Mouse (Mus musculus): ENCODE data around the gene Arf1. TPM values are rescaled to one million over a fixed set of nuclear protein-coding genes. Genes with fewer than 3 reads are reported as not detected.

The Arf1 gene
- 100 to 1,000 TPM; 192 to 206 TPM for total RNA-seq (2021)
- long read RNA-seq, experiment 1, transcript Arf1-202 (5 exons, 1,991 nt) = minor isoform, 5 of 195 reads
- long read RNA-seq, experiment 1, transcript Arf1-201 (5 exons, 1,800 nt) = major isoform, 147 of 195 reads
- long read RNA-seq, experiment 1, partial matches to known transcripts = 14 of 195 reads
- long read RNA-seq, experiment 1, other reads (novel, unspliced or antisense) = 29 of 195 reads
- long read RNA-seq, experiment 2, transcript Arf1-201 (5 exons, 1,800 nt) = major isoform, 194 of 238 reads
- long read RNA-seq, experiment 2, partial matches to known transcripts = 14 of 238 reads
- long read RNA-seq, experiment 2, other reads (novel, unspliced or antisense) = 26 of 238 reads

DNA sequence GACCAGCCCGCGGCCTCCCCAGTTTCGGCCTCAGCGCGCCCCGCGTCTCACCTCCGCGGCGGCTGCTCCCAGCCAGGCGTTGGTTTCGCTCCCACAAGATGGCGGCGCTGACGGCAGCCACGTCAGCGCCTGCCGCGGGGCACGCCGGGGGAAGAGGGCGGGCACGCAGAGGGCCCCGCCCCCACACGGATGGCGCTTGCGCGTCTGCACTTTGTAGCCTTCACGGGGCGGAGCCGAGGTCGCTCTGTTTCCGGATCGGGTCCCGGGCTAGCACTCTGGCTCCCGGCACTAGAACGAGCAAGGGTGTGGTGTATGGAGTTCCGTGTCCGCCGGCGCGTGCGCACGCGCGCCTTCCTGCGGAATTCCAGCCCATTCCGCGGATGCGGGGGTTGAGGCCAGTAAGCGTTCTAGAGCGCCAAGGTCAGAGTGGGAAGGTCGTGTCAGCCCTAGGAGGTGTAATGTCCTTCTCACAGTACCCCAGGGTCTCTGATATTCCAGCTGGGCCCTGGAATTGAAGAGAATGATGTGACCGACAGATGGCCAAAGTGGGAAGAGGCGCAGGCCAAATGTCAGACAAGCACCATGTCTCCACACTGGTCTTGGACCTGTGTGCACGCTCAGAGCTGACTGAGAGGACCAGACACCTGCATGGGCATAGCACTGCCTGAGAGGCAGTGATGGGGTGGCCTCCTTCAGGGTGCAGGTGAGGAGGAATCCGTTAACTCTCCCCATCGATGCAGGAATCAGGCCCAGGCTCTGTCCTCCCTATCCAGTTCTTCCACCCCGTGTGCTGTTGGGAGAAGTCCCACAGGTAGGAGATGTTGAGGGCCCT is at the start of gene Arf1:
Gene Arf1 (minus strand): TSS at position 149 of the 832 bp plus-strand sequence.
- DNase-seq = peak; percentile 94 to 96
- intact Hi-C loops (cut with DNase I) = no loop called here

- intact Hi-C loops (cut with DNase I) = no loop called here
Measured at GRCm38 (mm10) chr11:59276877-59277276, 48.8 kb upstream of the Arf1 start.

GRCm38 (mm10) chr11:59274184-59274583 is 46.1 kb upstream of the Arf1 start:
- no peak for DNase-seq
- intact Hi-C loops (cut with DNase I) = no loop called here

More at GRCm38 (mm10) chr11:59276877-59277276, 48.8 kb upstream of the Arf1 start:
- no peak for DNase-seq

GRCm38 (mm10) chr11:59266727-59267126 is 38.7 kb upstream of the Arf1 start:
- DNase-seq = no peak
- intact Hi-C loops (cut with DNase I) = no loop called here

DNA sequence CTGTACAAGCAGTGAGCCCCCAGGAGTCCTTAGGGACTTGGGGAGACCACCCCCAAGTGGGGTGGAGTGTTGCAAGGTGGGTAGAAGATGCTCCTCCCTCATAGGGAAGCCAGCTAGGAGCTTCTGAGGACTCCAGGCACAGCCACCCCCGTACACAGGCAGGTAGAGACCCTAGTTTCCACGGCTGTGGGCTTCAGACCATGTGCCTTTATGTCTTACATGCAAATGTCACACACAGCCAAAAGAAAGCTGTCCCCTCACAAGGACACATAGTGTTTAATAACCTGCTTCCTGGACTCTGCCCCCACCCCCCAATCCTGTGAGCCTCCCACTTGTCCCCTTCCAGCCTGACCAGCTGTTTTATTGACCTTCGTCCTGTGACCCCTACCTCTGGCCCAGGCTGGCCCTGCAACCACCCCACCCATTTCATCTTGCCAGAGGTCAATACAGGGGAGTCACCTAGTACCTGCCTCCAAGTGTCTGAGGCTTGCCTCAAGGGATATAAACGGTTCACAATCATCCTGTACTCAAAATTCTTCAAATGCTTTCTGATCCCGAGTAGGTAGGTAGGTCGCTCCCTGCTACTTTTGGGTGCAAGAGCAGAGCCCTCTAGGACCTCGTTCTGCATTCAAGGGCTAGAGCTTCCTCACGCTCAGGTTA is 37.2 kb upstream of the Arf1 start:
- no peak for DNase-seq
- intact Hi-C loops (cut with DNase I) = no loop called here

- no peak for DNase-seq
- intact Hi-C loops (cut with DNase I) = no loop called here
Measured at GRCm38 (mm10) chr11:59264593-59264992, 36.5 kb upstream of the Arf1 start.

GRCm38 (mm10) chr11:59263870-59264563 is 35.9 kb upstream of the Arf1 start:
- intact Hi-C loops (cut with DNase I) = no loop called here
- no peak for DNase-seq

GRCm38 (mm10) chr11:59262308-59262707 is 34.2 kb upstream of the Arf1 start:
- no peak for DNase-seq
- intact Hi-C loops (cut with DNase I) = no loop called here

GRCm38 (mm10) chr11:59260706-59261493 is 32.8 kb upstream of the Arf1 start:
- DNase-seq = no peak
- intact Hi-C loops (cut with DNase I) = no loop called here

- DNase-seq = no peak
- intact Hi-C loops (cut with DNase I) = no loop called here
Measured at GRCm38 (mm10) chr11:59259647-59260046, 31.6 kb upstream of the Arf1 start.

GRCm38 (mm10) chr11:59248101-59248500 is 20.0 kb upstream of the Arf1 start:
- DNase-seq = no peak
- intact Hi-C loops (cut with DNase I) = no loop called here

DNA sequence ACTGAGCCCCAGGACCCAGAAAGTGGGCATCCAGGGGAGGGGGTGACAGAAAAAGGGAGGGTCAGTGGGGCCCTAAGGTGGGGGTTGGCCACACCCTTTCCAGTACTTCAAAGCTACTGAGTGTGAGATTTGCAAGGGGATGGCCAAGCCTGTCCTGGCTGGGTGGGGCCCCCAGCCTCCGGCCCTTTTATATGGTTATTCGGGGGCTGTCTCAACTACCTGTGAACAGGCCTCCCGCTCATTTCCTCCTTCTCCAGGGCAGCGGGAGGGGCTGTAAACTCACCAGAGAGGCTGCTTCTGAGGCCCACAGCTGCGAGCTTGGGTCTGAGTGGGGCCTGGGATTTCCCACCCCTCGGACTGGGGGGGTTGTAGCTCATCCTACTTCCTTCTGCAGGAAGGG is 15.8 kb upstream of the Arf1 start:
- intact Hi-C loops (cut with DNase I) = loop anchor here (5.0 kb wide), 1 partner anchor 238 kb away; no protein-coding TSS in a partner anchor
- no peak for DNase-seq

DNA sequence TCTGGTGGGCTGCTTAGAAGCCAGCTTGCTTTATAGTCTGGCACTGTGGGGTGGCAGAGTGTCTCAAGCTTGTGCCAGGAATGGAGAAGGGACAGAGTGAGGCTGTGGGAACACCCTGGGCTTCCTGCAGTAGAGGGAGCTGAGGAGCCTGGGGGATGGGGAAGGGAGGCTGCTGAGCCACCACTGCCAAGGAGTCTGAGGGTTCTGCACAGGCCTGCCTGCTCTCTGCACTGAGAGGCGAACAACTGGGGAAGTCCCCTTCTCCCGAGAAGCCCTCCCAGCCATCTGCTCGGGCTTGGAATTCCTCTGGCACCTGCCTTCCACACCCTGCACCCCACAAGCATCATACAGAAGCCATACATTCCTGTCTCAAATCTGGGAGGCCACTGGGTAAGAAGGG is 13.8 kb upstream of the Arf1 start:
- DNase-seq = no peak
- intact Hi-C loops (cut with DNase I) = loop anchor here (2.0 to 5.0 kb wide), 2 partner anchors 51 to 240 kb away; no protein-coding TSS in a partner anchor

- intact Hi-C loops (cut with DNase I) = loop anchor here (2.0 to 5.0 kb wide), 3 partner anchors 53 to 243 kb away; no protein-coding TSS in a partner anchor
- DNase-seq = no peak
Measured at GRCm38 (mm10) chr11:59239796-59240195, 11.7 kb upstream of the Arf1 start.

DNA sequence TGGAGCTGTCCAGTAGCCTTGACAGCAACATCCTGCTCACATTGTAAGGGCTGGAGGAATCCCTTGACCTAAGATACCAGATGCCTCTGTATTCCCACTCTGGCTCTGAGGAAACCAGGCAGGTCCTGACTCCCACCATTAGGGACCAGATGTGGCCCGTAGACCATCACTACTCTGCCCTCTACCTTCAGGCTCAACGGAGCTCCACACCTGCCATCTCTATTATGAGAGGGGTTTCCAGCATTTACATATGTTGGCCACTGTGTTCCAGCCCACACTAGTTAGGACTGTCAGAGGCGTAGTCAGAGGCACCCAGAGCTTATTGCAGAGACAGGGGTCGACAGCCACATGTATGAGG is 11.3 kb upstream of the Arf1 start:
- DNase-seq = no peak
- intact Hi-C loops (cut with DNase I) = loop anchor here (2.0 kb wide), 1 partner anchor 59 kb away; no protein-coding TSS in a partner anchor

DNA sequence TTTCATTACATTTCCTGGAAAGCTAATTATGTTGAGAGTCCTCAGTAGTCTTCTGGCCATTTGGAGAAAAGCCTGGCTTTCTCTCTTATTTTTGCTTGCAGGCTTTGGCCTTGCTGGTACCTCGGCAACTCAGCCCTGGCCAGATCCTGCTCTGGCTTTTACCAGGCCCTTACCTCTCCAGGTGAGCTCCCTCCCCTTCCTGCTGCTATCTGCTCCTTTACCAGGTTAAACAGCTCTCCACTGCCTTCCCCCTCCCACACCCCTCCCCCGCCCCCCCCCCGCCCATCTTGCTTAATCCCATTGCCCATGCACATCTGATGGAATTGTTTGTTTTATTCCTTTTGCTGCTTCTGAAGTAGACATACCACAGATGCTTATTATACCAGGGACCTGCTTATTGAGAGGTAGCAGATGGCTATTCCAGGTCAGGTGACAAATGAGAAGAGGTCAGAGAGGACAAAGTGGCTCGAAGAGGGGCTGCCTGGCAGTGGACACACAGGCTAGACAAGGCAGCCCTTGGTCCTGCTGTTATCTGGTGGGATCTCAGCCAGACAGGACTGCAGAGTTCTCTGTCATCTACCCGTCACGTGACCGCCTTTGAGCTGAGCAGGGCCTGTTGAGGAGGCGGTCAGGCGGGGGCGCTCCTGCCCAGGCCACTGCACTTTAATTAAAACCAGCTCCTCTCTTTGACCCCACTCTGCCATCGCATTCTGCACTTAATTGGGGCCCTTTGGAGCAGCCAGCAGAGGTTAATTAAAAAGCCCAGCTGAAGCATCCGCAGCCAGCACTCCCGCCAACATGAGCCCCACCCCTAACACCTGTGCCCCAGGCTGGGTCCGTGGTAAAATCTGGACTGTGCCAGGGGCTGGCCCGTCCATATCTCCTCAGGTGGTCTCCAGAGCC is 10.7 kb upstream of the Arf1 start:
- peak in 1 of 2 experiments; percentile 25 for DNase-seq
- intact Hi-C loops (cut with DNase I) = loop anchor here (2.0 kb wide), 1 partner anchor 60 kb away; no protein-coding TSS in a partner anchor

DNA sequence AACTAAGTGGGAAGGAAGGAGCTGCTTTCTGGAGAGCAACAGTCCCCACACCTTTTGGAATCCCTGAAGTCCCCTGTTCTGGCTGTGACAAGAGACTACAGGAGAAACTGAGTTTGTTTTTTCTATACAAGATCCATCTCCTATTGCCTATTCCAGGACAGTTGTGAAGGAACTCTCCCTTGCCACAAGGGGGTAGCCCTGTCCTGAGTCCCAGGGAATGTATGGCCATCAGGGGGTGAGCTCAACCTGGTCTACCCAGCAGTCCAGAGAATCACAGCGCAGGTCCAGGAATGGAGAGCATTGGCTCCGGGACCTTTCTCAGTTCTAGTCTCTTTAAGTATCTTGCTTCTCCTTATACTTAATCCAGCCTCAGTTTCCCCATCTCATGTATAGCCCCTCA is 4.7 kb upstream of the Arf1 start:
- intact Hi-C loops (cut with DNase I) = no loop called here

DNA sequence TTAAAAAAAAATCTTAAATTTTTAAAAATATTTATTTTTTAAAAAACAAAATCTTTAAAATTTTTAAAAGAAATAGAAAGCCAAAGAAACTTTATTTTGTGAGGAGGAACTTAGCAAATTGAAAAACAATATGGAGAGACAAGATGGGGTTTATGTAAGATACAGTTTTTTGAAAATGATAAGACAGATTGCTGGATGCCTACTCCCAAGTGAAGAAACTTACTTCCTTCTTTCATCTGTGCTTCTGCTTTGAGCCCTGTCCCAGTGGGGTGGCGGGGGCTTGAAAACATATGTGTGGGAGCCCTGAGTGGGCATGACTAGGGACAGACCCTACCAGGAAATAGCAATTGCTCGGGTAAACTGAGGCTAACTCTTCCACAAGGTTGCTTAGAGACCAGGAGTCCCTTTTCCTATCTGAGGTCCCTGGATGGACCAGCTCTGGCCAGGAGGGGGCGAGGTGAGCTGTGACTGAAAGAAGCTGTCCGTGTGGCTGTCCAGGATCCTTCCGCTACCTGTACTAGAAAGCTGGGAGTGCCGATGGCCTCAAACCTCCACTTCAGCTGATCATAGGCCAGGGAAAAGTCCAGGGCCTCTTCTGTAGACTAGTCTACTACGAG is 2.2 kb upstream of the Arf1 start:
- DNase-seq = peak in 1 of 2 experiments; percentile 42
- intact Hi-C loops (cut with DNase I) = no loop called here

More for the DNA sequence above, 4.7 kb upstream of the Arf1 start:
- no peak for DNase-seq
